Mouse (Mus musculus): ENCODE results near the gene Galnt13.
"Not testable (repeated sequence)": the region's sequence is repeated elsewhere in the genome, so short reads cannot be mapped to it uniquely, and the experiment has no call there.

Gene Galnt13

GRCm38 (mm10) chr2:54915088-54915670 is 479.1 kb downstream of the Galnt13 start:
- no peak for DNase-seq (ENCODE audit: low spot score in 2 of 2)

GRCm38 (mm10) chr2:54936369-54936768 is 500.3 kb downstream of the Galnt13 start:
- DNase-seq (ENCODE audit: low spot score in 2 of 2) = no peak

GRCm38 (mm10) chr2:54937306-54937705 is 501.2 kb downstream of the Galnt13 start:
- no peak for DNase-seq (ENCODE audit: low spot score in 2 of 2)

GRCm38 (mm10) chr2:54938075-54938474 is 502.0 kb downstream of the Galnt13 start:
- no peak for DNase-seq (ENCODE audit: low spot score in 2 of 2)

- DNase-seq (ENCODE audit: low spot score in 2 of 2) = no peak
Observed at GRCm38 (mm10) chr2:54943386-54943785, 507.3 kb downstream of the Galnt13 start.

GRCm38 (mm10) chr2:54983839-54984238 is 547.7 kb downstream of the Galnt13 start:
- DNase-seq (ENCODE audit: low spot score in 2 of 2) = no peak

GRCm38 (mm10) chr2:55022539-55022938 is 586.4 kb downstream of the Galnt13 start:
- not testable (repeated sequence) for DNase-seq (ENCODE audit: low spot score in 2 of 2)

GRCm38 (mm10) chr2:55034610-55035009 is 598.5 kb downstream of the Galnt13 start:
- no peak for DNase-seq (ENCODE audit: low spot score in 2 of 2)

- DNase-seq (ENCODE audit: low spot score in 2 of 2) = no peak
Observed at GRCm38 (mm10) chr2:55065469-55066315, 629.6 kb downstream of the Galnt13 start.

- DNase-seq (ENCODE audit: low spot score in 2 of 2) = no peak
Observed at GRCm38 (mm10) chr2:55085580-55085979, 649.5 kb downstream of the Galnt13 start.

- DNase-seq (ENCODE audit: low spot score in 2 of 2) = no peak
Observed at GRCm38 (mm10) chr2:55088034-55088433, 651.9 kb downstream of the Galnt13 start.

GRCm38 (mm10) chr2:55090332-55090731 is 654.2 kb downstream of the Galnt13 start:
- DNase-seq (ENCODE audit: low spot score in 2 of 2) = peak in 1 of 2 experiments; percentile 32

GRCm38 (mm10) chr2:55091495-55091894 is 655.4 kb downstream of the Galnt13 start:
- DNase-seq (ENCODE audit: low spot score in 2 of 2) = no peak

- no peak for DNase-seq (ENCODE audit: low spot score in 2 of 2)
Observed at GRCm38 (mm10) chr2:55099100-55099499, 663.0 kb downstream of the Galnt13 start.

GRCm38 (mm10) chr2:55101279-55101678 is 665.2 kb downstream of the Galnt13 start:
- no peak for DNase-seq (ENCODE audit: low spot score in 2 of 2)

GRCm38 (mm10) chr2:55103521-55103920 is 667.4 kb downstream of the Galnt13 start:
- DNase-seq (ENCODE audit: low spot score in 2 of 2) = no peak

GRCm38 (mm10) chr2:55107828-55108227 is 671.7 kb downstream of the Galnt13 start:
- no peak for DNase-seq (ENCODE audit: low spot score in 2 of 2)

- DNase-seq (ENCODE audit: low spot score in 2 of 2) = no peak
Observed at GRCm38 (mm10) chr2:55153089-55153488, 717.0 kb downstream of the Galnt13 start.

GRCm38 (mm10) chr2:55164781-55165180 is 728.7 kb downstream of the Galnt13 start:
- DNase-seq (ENCODE audit: low spot score in 2 of 2) = no peak

Data from frontal cortex, postnatal 10 days (tissue).